Mouse (Mus musculus): ENCODE data around the gene Plscr5. TPM values are rescaled to one million over a fixed set of nuclear protein-coding genes. Genes with fewer than 3 reads are reported as not detected.
A peak's percentile ranks its signal among the peaks of the same experiment; 100 is the strongest.

Gene Plscr5
- polyA plus RNA-seq, 1 experiment from 2014 or later: not detected

GRCm38 (mm10) chr9:92191295-92191694 is 1.4 kb upstream of the Plscr5 start:
- 83% methylated on average over 2 of the region's 2 CpGs for WGBS
- ATAC-seq: no peak
- no peak for TF ChIP-seq CTCF (IDR thresholded peaks at IDR 0.05; ENCODE audit: low read depth)
- Histone ChIP-seq H3K27ac (ENCODE audit: low read depth, low read length) (no peak overlapping the region), H3K36me3 (ENCODE audit: control insufficient read depth, insufficient read depth) (no peaks in the 10 kb centered on the region), H3K27me3 (replicated peaks; ENCODE audit: control insufficient read depth, insufficient read depth, low read length) (no peaks in the 10 kb centered on the region), H3K4me1 (replicated peaks; ENCODE audit: control insufficient read depth, insufficient read depth, low read length) (no peaks in the 10 kb centered on the region), H3K4me3 (ENCODE audit: low read depth, low read length) (no peak overlapping the region), H3K9ac (ENCODE audit: low read depth, low read length) (no peak overlapping the region), H3K4me2 (replicated peaks; ENCODE audit: low read depth) (no peak overlapping the region), H3K9me3 (ENCODE audit: control insufficient read depth) (no peaks in the 10 kb centered on the region)

- TF ChIP-seq CTCF (IDR thresholded peaks at IDR 0.05; ENCODE audit: low read depth): no peak
- WGBS: 75% methylated on average over 3 of the region's 3 CpGs
- Histone ChIP-seq H3K36me3 (ENCODE audit: control insufficient read depth, insufficient read depth) (no peaks in the 10 kb centered on the region), H3K9ac (ENCODE audit: low read depth, low read length) (no peak overlapping the region), H3K4me1 (replicated peaks; ENCODE audit: control insufficient read depth, insufficient read depth, low read length) (no peaks in the 10 kb centered on the region), H3K27me3 (replicated peaks; ENCODE audit: control insufficient read depth, insufficient read depth, low read length) (no peaks in the 10 kb centered on the region), H3K4me3 (ENCODE audit: low read depth, low read length) (no peak overlapping the region), H3K27ac (ENCODE audit: low read depth, low read length) (no peak overlapping the region), H3K9me3 (ENCODE audit: control insufficient read depth) (no peaks in the 10 kb centered on the region), H3K4me2 (replicated peaks; ENCODE audit: low read depth) (no peak overlapping the region)
- ATAC-seq: no peak
These were observed 5.7 kb downstream of the Plscr5 start for GRCm38 (mm10) chr9:92198408-92198807.

DNA sequence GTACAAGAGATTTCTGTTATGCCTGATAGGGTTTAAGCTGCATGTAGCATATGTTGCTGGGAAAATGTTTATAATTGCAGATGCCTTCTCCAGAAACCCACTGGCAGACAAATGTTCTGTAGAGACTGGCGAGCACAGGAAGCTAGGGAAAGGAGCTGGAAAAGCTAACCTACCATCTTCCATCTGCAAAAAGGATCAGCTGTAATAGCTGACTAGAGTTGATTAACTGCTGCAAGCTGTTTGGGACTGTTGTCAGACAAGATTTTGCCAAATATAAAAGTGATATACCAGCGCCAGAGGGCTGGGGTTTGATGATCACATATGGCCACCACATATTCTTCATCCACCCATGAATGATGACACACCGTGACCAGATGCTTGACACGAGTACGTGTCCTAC is 6.8 kb downstream of the Plscr5 start:
- no peak for ATAC-seq
- Histone ChIP-seq H3K36me3 (ENCODE audit: control insufficient read depth, insufficient read depth) (no peaks in the 10 kb centered on the region), H3K9me3 (ENCODE audit: control insufficient read depth) (no peaks in the 10 kb centered on the region), H3K9ac (ENCODE audit: low read depth, low read length) (no peak overlapping the region), H3K4me1 (replicated peaks; ENCODE audit: control insufficient read depth, insufficient read depth, low read length) (no peaks in the 10 kb centered on the region), H3K4me2 (replicated peaks; ENCODE audit: low read depth) (no peak overlapping the region), H3K27me3 (replicated peaks; ENCODE audit: control insufficient read depth, insufficient read depth, low read length) (no peaks in the 10 kb centered on the region), H3K4me3 (ENCODE audit: low read depth, low read length) (no peak overlapping the region), H3K27ac (ENCODE audit: low read depth, low read length) (no peak overlapping the region)
- TF ChIP-seq CTCF (IDR thresholded peaks at IDR 0.05; ENCODE audit: low read depth): no peak
- 87% methylated on average over 5 of the region's 5 CpGs for WGBS

DNA sequence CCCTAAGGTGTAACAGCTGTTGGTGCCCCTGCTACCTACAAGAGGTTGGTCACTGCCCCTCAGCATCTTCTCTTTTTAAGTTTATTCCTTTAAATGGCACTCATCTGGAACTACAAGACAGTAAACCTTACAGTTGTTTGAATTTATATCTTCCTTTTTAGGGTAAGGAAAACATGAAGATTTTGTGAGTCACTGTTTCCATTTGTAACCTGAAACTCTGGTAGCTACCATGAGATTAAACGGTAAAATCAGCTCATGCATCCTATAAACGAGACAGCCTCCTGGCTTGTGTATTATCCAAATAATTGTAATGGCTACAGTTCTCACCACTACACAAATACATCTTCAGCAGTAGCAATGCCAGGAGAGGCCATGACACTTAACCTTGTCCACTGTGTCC is 11.7 kb downstream of the Plscr5 start:
- no peak overlapping the region for H3K9ac ChIP-seq (ENCODE audit: low read depth, low read length)
- no peak for TF ChIP-seq CTCF (IDR thresholded peaks at IDR 0.05; ENCODE audit: low read depth)
- no peaks in the 10 kb centered on the region for H3K9me3 ChIP-seq (ENCODE audit: control insufficient read depth)
- no peak overlapping the region for H3K27ac ChIP-seq (ENCODE audit: low read depth, low read length)
- no peak for ATAC-seq
- whole genome bisulfite sequencing: 54% methylated on average over 2 of the region's 2 CpGs
- H3K4me2 ChIP-seq (replicated peaks; ENCODE audit: low read depth): no peak overlapping the region
- H3K36me3 ChIP-seq (ENCODE audit: control insufficient read depth, insufficient read depth): no peaks in the 10 kb centered on the region
- no peaks in the 10 kb centered on the region for H3K4me1 ChIP-seq (replicated peaks; ENCODE audit: control insufficient read depth, insufficient read depth, low read length)
- H3K4me3 ChIP-seq (ENCODE audit: low read depth, low read length): no peak overlapping the region
- no peaks in the 10 kb centered on the region for H3K27me3 ChIP-seq (replicated peaks; ENCODE audit: control insufficient read depth, insufficient read depth, low read length)

DNA sequence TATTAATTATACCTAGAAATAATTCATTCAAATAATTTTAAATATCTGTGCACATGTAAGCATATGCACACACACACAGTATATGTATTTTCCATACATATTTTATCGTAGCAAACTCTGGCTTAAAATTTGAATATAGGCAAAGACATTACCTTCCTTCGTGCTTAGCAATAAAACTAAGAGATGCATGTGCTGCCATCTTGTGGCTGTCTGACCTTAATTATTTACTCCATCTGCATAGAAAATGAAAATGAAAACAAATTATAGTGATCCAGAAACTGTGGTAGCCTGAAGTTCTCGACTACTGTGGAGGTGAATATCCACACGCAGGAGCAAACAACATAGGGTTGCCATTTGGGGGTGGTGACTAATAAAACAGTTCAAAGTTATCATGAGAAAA is 14.6 kb downstream of the Plscr5 start:
- Histone ChIP-seq H3K36me3 (ENCODE audit: control insufficient read depth, insufficient read depth) (no peaks in the 10 kb centered on the region), H3K9me3 (ENCODE audit: control insufficient read depth) (no peaks in the 10 kb centered on the region), H3K4me3 (ENCODE audit: low read depth, low read length) (no peak overlapping the region), H3K27me3 (replicated peaks; ENCODE audit: control insufficient read depth, insufficient read depth, low read length) (no peaks in the 10 kb centered on the region), H3K4me1 (replicated peaks; ENCODE audit: control insufficient read depth, insufficient read depth, low read length) (no peaks in the 10 kb centered on the region), H3K4me2 (replicated peaks; ENCODE audit: low read depth) (peak overlapping the region; percentile 37), H3K9ac (ENCODE audit: low read depth, low read length) (no peak overlapping the region), H3K27ac (ENCODE audit: low read depth, low read length) (no peak overlapping the region)
- TF ChIP-seq CTCF (IDR thresholded peaks at IDR 0.05; ENCODE audit: low read depth): peak; percentile 72
- WGBS: 32% methylated on average over 4 of the region's 4 CpGs
- no peak for ATAC-seq

GRCm38 (mm10) chr9:92207757-92208156 is 15.0 kb downstream of the Plscr5 start:
- no peak overlapping the region for H3K9ac ChIP-seq (ENCODE audit: low read depth, low read length)
- H3K4me1 ChIP-seq (replicated peaks; ENCODE audit: control insufficient read depth, insufficient read depth, low read length): no peaks in the 10 kb centered on the region
- peak overlapping the region; percentile 37; the same call in 1 of the 2 replicates for H3K4me2 ChIP-seq (replicated peaks; ENCODE audit: low read depth)
- no peaks in the 10 kb centered on the region for H3K36me3 ChIP-seq (ENCODE audit: control insufficient read depth, insufficient read depth)
- H3K4me3 ChIP-seq (ENCODE audit: low read depth, low read length): no peak overlapping the region
- WGBS: 86% methylated on average over 8 of the region's 8 CpGs
- ATAC-seq: no peak
- TF ChIP-seq CTCF (IDR thresholded peaks at IDR 0.05; ENCODE audit: low read depth): no peak
- H3K27me3 ChIP-seq (replicated peaks; ENCODE audit: control insufficient read depth, insufficient read depth, low read length): no peaks in the 10 kb centered on the region
- H3K9me3 ChIP-seq (ENCODE audit: control insufficient read depth): no peaks in the 10 kb centered on the region
- H3K27ac ChIP-seq (ENCODE audit: low read depth, low read length): no peak overlapping the region

DNA sequence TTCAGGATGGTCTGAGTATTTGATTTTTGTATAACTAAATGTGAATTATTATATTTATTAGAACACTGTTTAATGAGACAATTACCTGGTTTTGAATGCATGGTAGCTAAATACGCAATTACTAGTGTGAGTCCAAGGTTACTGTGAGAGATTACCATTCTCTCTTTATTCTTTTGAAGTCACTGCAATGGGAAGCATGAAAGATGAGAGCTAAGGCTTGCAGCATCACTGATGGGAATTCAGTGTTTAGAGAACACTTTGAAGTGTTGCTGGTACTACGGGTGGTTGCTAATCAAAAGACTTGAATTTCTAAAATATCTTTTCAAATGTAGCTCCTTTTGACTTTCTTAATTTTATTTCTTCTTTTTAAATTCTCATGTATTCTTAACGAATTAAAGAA is 17.1 kb downstream of the Plscr5 start:
- no peaks in the 10 kb centered on the region for H3K9me3 ChIP-seq (ENCODE audit: control insufficient read depth)
- ATAC-seq: no peak
- TF ChIP-seq CTCF (IDR thresholded peaks at IDR 0.05; ENCODE audit: low read depth): no peak
- no peaks in the 10 kb centered on the region for H3K4me1 ChIP-seq (replicated peaks; ENCODE audit: control insufficient read depth, insufficient read depth, low read length)
- H3K36me3 ChIP-seq (ENCODE audit: control insufficient read depth, insufficient read depth): no peaks in the 10 kb centered on the region
- H3K27ac ChIP-seq (ENCODE audit: low read depth, low read length): no peak overlapping the region
- WGBS: 87% methylated on average over 3 of the region's 3 CpGs
- H3K4me2 ChIP-seq (replicated peaks; ENCODE audit: low read depth): no peak overlapping the region
- H3K27me3 ChIP-seq (replicated peaks; ENCODE audit: control insufficient read depth, insufficient read depth, low read length): no peaks in the 10 kb centered on the region
- H3K4me3 ChIP-seq (ENCODE audit: low read depth, low read length): no peak overlapping the region
- no peak overlapping the region for H3K9ac ChIP-seq (ENCODE audit: low read depth, low read length)

Data from intestine, postnatal 0 days (tissue).